Mouse (Mus musculus): ENCODE measurements around the gene Nek9.
A peak's percentile ranks its signal among the peaks of the same experiment; 100 is the strongest.
"Not testable (repeated sequence)": the region's sequence is repeated elsewhere in the genome, so short reads cannot be mapped to it uniquely, and the experiment has no call there.

Gene Nek9

DNA sequence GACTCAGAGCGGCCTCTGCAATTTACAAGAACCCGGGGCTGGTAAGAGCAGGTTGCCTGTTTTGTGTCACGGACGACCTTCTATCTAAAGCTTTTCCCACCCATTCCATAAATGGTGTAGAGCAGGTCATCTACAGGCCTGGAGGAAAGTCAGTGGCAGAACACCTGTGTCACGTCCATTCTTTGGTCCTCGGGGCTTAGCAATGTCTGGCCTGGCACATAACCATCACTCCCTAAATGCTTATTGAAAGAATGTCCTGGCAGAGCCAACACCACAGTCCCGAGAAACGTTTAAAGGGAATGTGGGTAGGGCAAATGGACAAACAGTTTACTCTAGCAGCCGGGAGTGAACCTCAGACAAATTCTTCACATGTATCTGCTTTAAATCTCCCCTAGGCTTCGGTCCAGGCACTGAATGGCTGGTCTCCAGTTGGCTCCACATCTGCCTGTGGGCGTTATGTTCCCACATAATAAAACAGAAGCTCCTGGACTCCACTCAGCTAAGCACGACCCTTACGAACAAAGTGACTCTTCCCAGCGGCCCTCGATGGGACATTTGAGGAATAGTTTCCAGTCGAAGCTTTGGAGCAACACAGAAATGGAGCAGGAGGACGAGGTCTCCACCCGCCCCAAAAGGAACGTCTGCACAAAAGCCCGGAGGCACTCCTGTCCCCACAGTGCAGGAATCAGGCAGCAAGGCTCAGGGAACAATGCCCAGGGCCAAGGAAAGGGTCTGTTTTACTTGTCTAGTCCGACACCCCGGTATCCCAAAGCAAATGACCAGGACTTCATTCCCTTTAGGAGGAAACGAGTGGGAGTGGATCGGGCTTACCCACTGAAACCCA, 49.8 kb downstream of the Nek9 start:
- DNase-seq (ENCODE audit: low spot score): peak; percentile 69

- DNase-seq (ENCODE audit: low spot score): peak; percentile 92
Observed at GRCm38 (mm10) chr12:85288486-85289156, 50.5 kb downstream of the Nek9 start, which contains the start of gene Zc2hc1c. Gene Zc2hc1c (plus strand): TSS chr12:85288591.

DNA sequence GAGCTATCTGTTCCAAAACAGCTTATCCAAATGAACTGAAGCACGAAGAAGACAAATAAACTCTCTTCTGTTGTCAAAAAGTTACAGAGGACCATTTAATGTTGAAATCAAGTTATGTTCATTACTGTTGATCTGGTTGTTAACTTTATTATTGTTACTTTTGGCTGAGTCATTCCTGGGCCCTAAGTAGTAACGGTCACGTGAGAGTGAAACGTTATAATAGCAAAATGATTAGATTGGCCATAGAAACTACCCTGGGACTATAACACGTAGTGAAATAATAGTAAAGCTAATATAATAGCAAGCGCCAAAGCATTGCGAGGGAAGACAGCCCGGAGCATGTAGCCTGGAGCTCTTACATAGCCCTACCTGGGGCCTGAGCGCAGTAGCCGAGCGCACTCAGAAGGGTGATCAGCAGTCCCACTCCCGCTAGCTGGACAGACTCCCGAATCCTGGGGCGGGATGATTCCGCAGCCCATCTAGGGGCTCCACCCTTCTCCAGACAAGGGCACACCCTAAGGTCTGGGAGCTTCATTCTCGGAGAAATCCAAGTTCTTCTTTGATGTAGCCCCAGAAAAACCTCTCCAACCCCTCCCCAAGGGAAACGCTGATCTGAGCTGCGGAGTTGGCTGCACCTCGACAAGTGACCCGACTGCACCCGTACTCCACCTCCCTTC, 51.2 kb downstream of the Nek9 start, which contains the start of gene Acyp1:
TSS of gene Acyp1 (minus strand) at position 630 of the 677 bp plus-strand sequence.
- peak; percentile 71 for DNase-seq (ENCODE audit: low spot score)

- DNase-seq (ENCODE audit: low spot score): no peak
Observed at GRCm38 (mm10) chr12:85286941-85287340, 52.2 kb downstream of the Nek9 start.

DNA sequence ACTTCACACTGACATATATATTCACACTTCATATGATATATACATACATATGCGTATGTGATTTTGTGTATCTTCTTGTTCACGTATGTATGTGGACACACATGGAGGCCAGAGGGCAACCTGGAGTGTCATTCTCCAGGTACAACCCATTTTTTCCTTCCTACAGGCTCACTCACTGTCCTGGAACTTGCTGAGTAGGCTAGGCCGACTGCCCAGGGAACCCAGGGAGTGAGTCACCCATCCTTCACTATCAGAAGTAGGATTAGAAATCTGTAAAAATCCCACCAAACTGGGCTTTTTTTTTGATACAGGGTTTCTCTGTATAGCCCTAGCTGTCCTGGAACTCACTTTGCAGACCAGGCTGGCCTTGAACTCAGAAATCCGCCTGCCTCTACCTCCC, 54.2 kb downstream of the Nek9 start:
- DNase-seq (ENCODE audit: low spot score): no peak

DNA sequence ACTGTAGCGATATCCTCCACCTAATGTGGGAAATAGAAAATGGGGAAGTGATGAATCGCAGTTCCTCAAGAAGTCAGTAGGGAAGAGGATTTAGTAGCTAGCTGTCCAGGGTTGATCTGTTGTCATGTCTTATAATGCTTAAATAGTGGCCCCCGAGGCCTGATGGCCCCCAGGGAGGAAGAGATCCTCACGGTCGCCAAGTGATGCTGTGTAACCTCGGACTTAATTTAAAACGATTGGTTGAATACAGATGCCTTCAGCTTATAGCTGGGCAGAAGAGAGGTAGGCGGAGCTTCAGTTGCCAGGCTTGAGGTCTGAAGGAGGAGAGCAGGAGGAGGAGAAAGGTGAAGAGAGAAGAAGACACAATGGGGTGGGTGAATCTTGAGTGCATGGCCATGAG, 54.8 kb downstream of the Nek9 start:
- DNase-seq (ENCODE audit: low spot score): no peak

DNA sequence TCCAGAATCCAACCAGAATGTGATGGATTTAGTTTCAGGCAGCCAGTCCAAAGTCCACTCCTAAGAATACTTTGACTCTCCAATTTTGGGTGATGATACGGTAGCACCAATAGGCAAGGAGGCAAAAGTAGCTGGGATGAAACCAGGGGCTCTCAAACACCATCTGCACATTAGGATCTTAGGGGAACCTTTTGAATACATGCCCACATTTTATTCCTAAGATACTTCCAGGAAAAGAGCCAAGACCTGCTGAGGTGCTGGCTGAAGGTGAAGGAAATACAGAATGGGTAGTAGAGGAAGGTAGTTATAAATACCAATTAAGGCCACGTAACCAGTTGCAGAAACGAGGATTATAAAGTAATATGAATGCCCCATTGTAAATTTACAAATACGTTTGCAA, 57.4 kb downstream of the Nek9 start:
- DNase-seq (ENCODE audit: low spot score): not testable (repeated sequence)

GRCm38 (mm10) chr12:85280845-85281651, 58.1 kb downstream of the Nek9 start:
- DNase-seq (ENCODE audit: low spot score): no peak

GRCm38 (mm10) chr12:85280105-85280844, 58.9 kb downstream of the Nek9 start:
- DNase-seq (ENCODE audit: low spot score): peak; percentile 97

DNA sequence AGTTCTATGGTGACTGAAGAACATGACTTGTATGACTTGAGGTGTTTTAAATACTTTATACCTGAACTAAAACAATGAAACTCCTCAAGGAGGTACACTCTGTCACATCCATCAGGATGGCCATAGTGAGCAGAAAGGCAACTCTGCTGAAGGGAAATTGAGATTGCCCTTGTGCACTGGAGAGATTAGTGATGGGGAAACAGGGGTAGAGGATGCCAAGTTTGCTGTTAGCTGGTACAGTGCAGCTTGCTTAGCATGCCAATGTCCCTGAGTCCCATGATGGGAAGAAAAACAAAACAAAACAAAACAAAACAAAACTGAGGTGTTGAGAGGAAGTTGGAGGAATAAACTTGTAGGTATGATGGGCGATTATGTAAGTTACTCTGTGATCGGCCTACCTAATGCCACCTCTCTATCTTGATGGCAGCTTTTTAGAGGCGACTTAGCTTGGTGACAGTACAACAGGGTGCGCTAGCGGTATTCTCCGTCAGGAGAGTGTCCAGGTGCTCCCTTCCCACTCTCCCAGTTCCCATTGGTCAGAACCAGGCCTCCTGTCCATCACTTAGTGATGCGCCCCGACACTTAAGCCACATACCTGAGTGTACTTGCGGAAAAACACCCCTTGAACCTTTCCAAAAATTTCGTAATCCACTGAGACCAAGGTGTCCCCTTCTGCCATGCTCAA, 59.6 kb downstream of the Nek9 start:
- DNase-seq (ENCODE audit: low spot score): no peak

GRCm38 (mm10) chr12:85278919-85279318, 60.2 kb downstream of the Nek9 start:
- no peak for DNase-seq (ENCODE audit: low spot score)

GRCm38 (mm10) chr12:85276273-85276672, 62.9 kb downstream of the Nek9 start:
- no peak for DNase-seq (ENCODE audit: low spot score)

DNA sequence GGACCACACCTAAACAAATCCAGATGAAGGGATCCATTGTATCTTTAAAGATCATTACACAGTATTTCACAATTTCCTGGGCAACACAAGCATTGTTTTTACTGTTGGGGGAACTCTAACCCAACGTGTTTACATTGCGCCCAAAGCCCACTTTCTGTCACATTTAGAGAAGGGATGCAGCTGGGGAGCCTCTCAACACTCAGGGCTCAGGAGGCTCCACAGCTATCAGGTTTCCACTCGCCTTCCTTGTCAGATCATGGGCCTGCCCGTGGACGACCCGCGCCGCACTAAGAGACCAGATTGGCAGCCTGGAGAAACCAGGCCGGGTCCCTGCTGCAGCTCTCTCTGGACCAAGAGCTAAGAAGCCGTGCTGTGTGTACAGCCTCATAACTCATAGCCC, 65.7 kb downstream of the Nek9 start:
- DNase-seq (ENCODE audit: low spot score): no peak

- DNase-seq (ENCODE audit: low spot score): no peak
Observed at GRCm38 (mm10) chr12:85271843-85272206, 67.3 kb downstream of the Nek9 start.

GRCm38 (mm10) chr12:85271132-85271842, 67.9 kb downstream of the Nek9 start:
- no peak for DNase-seq (ENCODE audit: low spot score)

GRCm38 (mm10) chr12:85270319-85270718, 68.8 kb downstream of the Nek9 start, which contains the start of gene Mlh3:
Gene Mlh3 (minus strand): TSS chr12:85270599.
- peak; percentile 83 for DNase-seq (ENCODE audit: low spot score)

- DNase-seq (ENCODE audit: low spot score): no peak
Observed at GRCm38 (mm10) chr12:85269821-85270220, 69.3 kb downstream of the Nek9 start.

- DNase-seq (ENCODE audit: low spot score): no peak
Observed at GRCm38 (mm10) chr12:85266248-85266647, 72.9 kb downstream of the Nek9 start.

DNA sequence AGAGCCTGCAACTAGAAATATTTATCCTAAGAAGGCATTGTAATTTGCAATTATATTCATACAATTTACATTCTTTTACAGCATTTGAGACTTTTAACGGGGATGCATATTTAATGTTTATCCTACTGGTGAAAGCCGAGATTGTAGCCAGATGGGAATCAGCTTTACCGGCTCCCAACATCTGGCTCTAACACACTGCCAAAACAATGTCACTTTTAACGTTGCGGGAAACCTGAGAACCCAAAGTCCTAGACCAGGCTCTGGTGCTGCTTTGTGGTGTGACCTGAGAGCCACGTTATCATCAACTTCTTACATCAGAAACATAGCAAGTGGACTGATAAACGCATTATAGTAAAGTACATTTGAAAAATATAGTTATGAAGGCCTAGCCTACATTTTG, 74.2 kb downstream of the Nek9 start:
- no peak for DNase-seq (ENCODE audit: low spot score)

DNA sequence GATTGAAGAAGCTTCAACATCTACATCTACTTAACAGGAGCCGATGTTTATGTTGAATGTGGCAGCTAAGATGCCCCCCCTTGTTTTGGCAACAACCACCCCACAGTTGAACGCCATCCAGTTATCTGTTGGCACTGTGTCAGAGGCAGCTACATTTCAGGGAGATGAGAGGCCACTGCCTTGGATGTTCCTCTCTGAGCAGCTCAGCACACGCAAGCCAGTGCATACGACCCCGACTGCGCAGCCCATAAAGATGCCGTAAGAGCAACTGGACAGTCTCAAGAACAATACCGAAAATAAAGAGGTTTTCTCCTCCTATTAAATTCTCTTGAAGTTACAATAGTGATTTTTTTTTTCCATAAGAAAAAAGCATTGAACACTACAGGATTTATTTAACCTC, 74.6 kb downstream of the Nek9 start:
- DNase-seq (ENCODE audit: low spot score): no peak
